Mouse (Mus musculus): ENCODE measurements at regions not wholly inside any gene's neighbourhood (a gene's known extent, or its start where the extent isn't known, plus 50 kb on each side); places are given as distances from the start of the nearest gene placed in this dataset.
"Not testable (repeated sequence)": the region's sequence is repeated elsewhere in the genome, so short reads cannot be mapped to it uniquely, and the experiment has no call there.

- not testable (repeated sequence) for H3K27me3 ChIP-seq (replicated peaks; ENCODE audit: control insufficient read depth, insufficient read depth, low read length); H3K9ac ChIP-seq (ENCODE audit: low read depth, low read length); H3K27ac ChIP-seq (ENCODE audit: low read depth, low read length); H3K4me3 ChIP-seq (ENCODE audit: low read depth, low read length); H3K9me3 ChIP-seq (ENCODE audit: control insufficient read depth); H3K36me3 ChIP-seq (ENCODE audit: control insufficient read depth, insufficient read depth); H3K4me1 ChIP-seq (replicated peaks; ENCODE audit: control insufficient read depth, insufficient read depth, low read length)
- ATAC-seq, result peak; percentile 43; the same call in 1 of the 2 replicates
- 6% methylated on average over 17 of the region's 17 CpGs for WGBS
- peak overlapping the region; percentile 50 for H3K4me2 ChIP-seq (replicated peaks; ENCODE audit: low read depth)
Measured at GRCm38 (mm10) chr8:71026424-71026890, 120.7 kb downstream of the Map1s start.

GRCm38 (mm10) chr8:71028564-71028963, 122.8 kb downstream of the Map1s start:
- not testable (repeated sequence) for H3K9ac ChIP-seq (ENCODE audit: low read depth, low read length); H3K9me3 ChIP-seq (ENCODE audit: control insufficient read depth); H3K4me3 ChIP-seq (ENCODE audit: low read depth, low read length); H3K36me3 ChIP-seq (ENCODE audit: control insufficient read depth, insufficient read depth); H3K4me1 ChIP-seq (replicated peaks; ENCODE audit: control insufficient read depth, insufficient read depth, low read length); H3K27me3 ChIP-seq (replicated peaks; ENCODE audit: control insufficient read depth, insufficient read depth, low read length); ATAC-seq; H3K4me2 ChIP-seq (replicated peaks; ENCODE audit: low read depth); H3K27ac ChIP-seq (ENCODE audit: low read depth, low read length)
- WGBS, result 94% methylated on average over 2 of the region's 2 CpGs

Measured in intestine, postnatal 0 days (tissue).